Mouse (Mus musculus) ES-Bruce4 (cell line): ENCODE results near the gene AC124502.3. TPM values are rescaled to one million over a fixed set of nuclear protein-coding genes. Genes with fewer than 3 reads are reported as not detected.

ENCODE experiments used
- H3K27ac ChIP-seq: 2 replicates; pipeline ENCODE4 v1.5.1; 2012; ENCODE audit warnings: low read length, inconsistent platforms; ENCODE audit not compliant: insufficient read depth
- H3K27me3 ChIP-seq: 2 replicates; pipeline ENCODE4 v1.6.1; 2012; ENCODE audit warnings: mild to moderate bottlenecking, low read length, inconsistent platforms; ENCODE audit not compliant: control insufficient read depth, poor library complexity, insufficient read depth, severe bottlenecking
- H3K36me3 ChIP-seq: 2 replicates; pipeline ENCODE4 v1.6.1; 2012; ENCODE audit warnings: inconsistent platforms, mild to moderate bottlenecking, low read length, moderate library complexity; ENCODE audit not compliant: control insufficient read depth, poor library complexity, insufficient read depth, severe bottlenecking
- H3K4me1 ChIP-seq: one replicate; pipeline ENCODE4 v1.8.1; 2011; ENCODE audit warnings: low read length; ENCODE audit not compliant: control insufficient read depth, insufficient read depth
- H3K4me3 ChIP-seq: 2 replicates; pipeline ENCODE4 v1.5.1; 2011; ENCODE audit warnings: low read depth, mild to moderate bottlenecking, low read length
- H3K9ac ChIP-seq: 2 replicates; pipeline ENCODE4 v1.6.1; 2012; ENCODE audit warnings: low read depth, mild to moderate bottlenecking, inconsistent platforms; ENCODE audit not compliant: poor library complexity, severe bottlenecking
- H3K9me3 ChIP-seq: replicated peaks from 2 replicates; pipeline ENCODE4 v1.6.1; 2012; ENCODE audit warnings: mild to moderate bottlenecking, low read length, inconsistent platforms; ENCODE audit not compliant: control insufficient read depth, poor library complexity, insufficient read depth, severe bottlenecking
- CTCF ChIP-seq: IDR thresholded peaks from one replicate; pipeline ENCODE4 v1.8.1; 2011; ENCODE audit warnings: low read depth, low read length
- EP300 ChIP-seq: IDR thresholded peaks from 2 replicates; pipeline ENCODE4 v1.6.1; 2011; ENCODE audit warnings: low read depth, low read length; ENCODE audit not compliant: insufficient read depth
- POLR2A ChIP-seq: IDR thresholded peaks from one replicate; pipeline ENCODE4 v1.8.1; 2011; ENCODE audit warnings: low read length; ENCODE audit not compliant: insufficient read depth
- polyA plus RNA-seq: library from polyadenylated mRNA; stranded (reverse); fragments of >200 nt; gene quantifications from 2 replicates; pipeline ENCODE4 v1.2.4, GENCODE M21; 2011; ENCODE audit warnings: low read depth; ENCODE audit not compliant: missing spikeins, insufficient read depth, insufficient read length

The AC124502.3 gene
- polyA plus RNA-seq, 1 experiment: not detected

DNA sequence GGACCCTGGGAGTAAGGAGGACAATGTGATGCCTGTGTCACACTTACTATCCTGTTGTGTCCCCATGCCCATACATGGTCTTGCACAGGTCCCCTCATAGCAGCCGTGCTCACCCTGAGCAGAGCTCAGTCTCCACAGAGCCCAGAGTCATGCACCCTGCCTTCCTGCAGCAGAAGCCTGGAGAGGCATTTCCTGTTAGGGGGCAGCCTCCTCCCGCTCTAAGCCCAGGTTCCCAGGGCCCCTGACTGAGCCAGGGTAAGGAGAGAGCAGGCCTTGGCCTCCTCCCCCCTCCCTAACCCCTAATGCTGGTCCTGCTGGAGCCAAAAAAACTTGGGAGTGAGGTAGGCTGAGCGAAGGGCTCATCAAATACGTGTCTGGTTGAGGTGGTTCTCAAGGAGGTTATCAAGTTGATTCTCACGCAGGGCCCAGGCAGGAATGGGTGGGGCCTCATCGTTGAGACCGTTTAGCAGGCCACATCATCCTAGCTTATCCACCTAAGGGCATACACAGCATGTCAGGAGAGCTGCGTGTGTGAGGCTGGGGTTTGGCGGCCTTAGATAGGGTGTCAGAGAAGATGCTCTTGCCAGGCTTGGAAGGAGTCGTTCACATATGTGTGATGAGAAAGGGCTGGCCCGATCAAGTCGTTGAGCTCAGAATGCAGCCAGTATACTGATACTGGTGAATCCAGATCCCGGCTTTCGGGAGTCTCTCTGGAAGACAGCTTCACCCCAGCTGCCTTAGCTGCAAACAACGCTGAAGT, 28.5 kb downstream of the AC124502.3 start:
- Histone ChIP-seq H3K9me3 (no peaks in the 10 kb centered on the region), H3K9ac (no peak overlapping the region), H3K4me1 (peaks cover 12% of the 10 kb centered on the region), H3K27me3 (no peaks in the 10 kb centered on the region), H3K27ac (no peak overlapping the region), H3K4me3 (peak overlapping the region; percentile 10; the same call in 1 of the 2 replicates), H3K36me3 (no peaks in the 10 kb centered on the region)
- TF ChIP-seq EP300 (no peak), POLR2A (no peak), CTCF (no peak)

DNA sequence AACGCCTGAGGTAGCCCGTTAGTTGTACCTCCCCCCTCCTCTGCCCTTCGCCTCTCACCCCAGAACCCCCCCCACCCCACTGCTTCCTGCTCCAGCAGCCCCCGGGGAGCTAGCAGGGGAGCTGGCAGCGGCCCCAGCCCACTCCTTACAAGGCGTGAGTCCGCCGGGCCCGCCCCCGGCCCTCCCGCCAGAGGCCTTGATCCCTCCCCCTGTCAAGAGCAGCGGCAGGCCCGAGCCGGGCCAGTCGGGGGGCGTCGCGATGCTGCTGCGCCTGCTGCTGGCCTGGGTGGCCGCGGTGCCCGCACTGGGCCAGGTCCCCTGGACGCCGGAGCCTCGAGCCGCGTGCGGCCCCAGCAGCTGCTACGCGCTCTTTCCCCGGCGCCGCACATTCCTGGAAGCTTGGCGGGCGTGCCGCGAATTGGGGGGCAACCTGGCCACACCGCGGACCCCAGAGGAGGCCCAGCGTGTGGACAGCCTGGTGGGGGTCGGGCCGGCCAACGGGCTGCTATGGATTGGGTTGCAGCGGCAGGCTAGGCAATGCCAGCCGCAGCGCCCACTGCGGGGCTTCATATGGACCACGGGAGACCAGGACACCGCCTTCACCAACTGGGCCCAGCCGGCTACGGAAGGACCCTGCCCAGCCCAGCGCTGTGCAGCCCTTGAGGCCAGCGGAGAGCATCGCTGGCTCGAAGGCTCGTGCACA, 29.3 kb downstream of the AC124502.3 start, which contains the start of gene Cd248:
Gene Cd248 (plus strand): TSS at position 212 of the 703 bp plus-strand sequence.
- H3K36me3 ChIP-seq: no peaks in the 10 kb centered on the region
- H3K4me1 ChIP-seq: peaks cover 6% of the 10 kb centered on the region
- H3K27ac ChIP-seq: no peak within 1 kb of the TSS
- H3K9me3 ChIP-seq: no peaks in the 10 kb centered on the region
- peak within 1 kb of the TSS; percentile 39 for H3K4me3 ChIP-seq
- no peaks in the 10 kb centered on the region for H3K27me3 ChIP-seq
- TF ChIP-seq EP300 (no peak), CTCF (no peak), POLR2A (no peak)
- H3K9ac ChIP-seq: peak within 1 kb of the TSS; percentile 33

DNA sequence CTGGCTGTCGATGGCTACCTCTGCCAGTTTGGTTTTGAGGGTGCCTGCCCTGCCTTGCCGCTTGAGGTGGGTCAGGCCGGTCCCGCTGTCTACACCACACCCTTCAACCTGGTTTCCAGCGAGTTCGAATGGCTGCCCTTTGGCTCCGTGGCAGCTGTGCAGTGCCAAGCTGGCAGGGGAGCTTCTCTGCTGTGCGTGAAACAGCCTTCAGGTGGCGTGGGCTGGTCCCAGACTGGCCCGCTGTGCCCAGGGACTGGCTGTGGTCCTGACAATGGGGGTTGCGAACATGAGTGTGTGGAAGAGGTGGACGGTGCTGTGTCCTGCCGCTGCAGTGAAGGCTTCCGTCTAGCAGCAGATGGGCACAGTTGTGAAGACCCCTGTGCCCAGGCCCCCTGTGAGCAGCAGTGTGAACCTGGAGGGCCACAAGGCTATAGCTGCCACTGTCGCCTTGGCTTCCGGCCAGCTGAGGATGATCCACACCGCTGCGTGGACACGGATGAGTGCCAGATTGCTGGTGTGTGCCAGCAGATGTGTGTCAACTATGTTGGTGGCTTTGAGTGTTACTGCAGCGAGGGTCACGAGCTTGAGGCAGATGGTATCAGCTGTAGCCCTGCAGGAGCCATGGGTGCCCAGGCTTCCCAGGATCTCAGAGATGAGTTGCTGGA, 30.0 kb downstream of the AC124502.3 start:
- Histone ChIP-seq H3K27ac (no peak overlapping the region), H3K36me3 (no peaks in the 10 kb centered on the region), H3K27me3 (no peaks in the 10 kb centered on the region), H3K9me3 (no peaks in the 10 kb centered on the region), H3K4me1 (peaks cover 6% of the 10 kb centered on the region), H3K9ac (peak overlapping the region; percentile 33; the same call in 1 of the 2 replicates), H3K4me3 (peak overlapping the region; percentile 39)
- TF ChIP-seq EP300: no peak

DNA sequence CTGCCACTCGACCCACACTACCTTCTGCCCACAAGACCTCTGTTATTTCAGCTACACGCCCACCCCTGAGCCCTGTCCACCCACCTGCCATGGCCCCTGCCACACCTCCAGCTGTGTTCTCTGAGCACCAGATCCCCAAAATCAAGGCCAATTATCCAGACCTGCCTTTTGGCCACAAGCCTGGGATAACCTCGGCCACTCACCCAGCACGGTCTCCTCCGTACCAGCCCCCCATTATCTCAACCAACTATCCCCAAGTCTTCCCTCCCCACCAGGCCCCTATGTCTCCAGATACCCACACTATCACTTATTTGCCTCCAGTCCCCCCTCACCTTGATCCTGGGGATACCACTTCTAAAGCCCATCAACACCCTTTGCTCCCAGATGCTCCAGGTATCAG, 30.8 kb downstream of the AC124502.3 start:
- Histone ChIP-seq H3K9ac (no peak overlapping the region), H3K27ac (no peak overlapping the region), H3K36me3 (no peaks in the 10 kb centered on the region), H3K27me3 (no peaks in the 10 kb centered on the region), H3K4me1 (peaks cover 6% of the 10 kb centered on the region), H3K9me3 (no peaks in the 10 kb centered on the region), H3K4me3 (no peak overlapping the region)
- TF ChIP-seq POLR2A (no peak), CTCF (no peak), EP300 (no peak)

DNA sequence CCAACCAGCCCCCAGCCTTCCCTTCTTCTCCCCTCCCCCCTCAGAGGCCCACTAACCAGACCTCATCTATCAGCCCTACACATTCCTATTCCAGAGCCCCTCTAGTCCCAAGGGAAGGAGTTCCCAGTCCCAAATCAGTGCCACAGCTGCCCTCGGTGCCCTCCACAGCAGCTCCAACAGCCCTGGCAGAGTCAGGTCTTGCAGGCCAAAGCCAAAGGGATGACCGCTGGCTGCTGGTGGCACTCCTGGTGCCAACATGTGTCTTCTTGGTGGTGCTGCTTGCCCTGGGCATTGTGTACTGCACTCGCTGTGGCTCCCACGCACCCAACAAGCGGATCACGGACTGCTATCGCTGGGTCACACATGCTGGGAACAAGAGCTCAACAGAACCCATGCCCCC, 31.3 kb downstream of the AC124502.3 start:
- no peak overlapping the region for H3K27ac ChIP-seq
- TF ChIP-seq CTCF: no peak
- TF ChIP-seq EP300: no peak
- no peak for TF ChIP-seq POLR2A
- no peak overlapping the region for H3K9ac ChIP-seq
- H3K9me3 ChIP-seq: no peaks in the 10 kb centered on the region
- H3K4me3 ChIP-seq: no peak overlapping the region
- peaks cover 6% of the 10 kb centered on the region for H3K4me1 ChIP-seq
- H3K36me3 ChIP-seq: no peaks in the 10 kb centered on the region
- H3K27me3 ChIP-seq: no peaks in the 10 kb centered on the region
